Mouse (Mus musculus): ENCODE measurements at regions not wholly inside any gene's neighbourhood (a gene's known extent, or its start where the extent isn't known, plus 50 kb on each side); places are given as distances from the start of the nearest gene placed in this dataset.
"Not testable (repeated sequence)": the region's sequence is repeated elsewhere in the genome, so short reads cannot be mapped to it uniquely, and the experiment has no call there.

DNA sequence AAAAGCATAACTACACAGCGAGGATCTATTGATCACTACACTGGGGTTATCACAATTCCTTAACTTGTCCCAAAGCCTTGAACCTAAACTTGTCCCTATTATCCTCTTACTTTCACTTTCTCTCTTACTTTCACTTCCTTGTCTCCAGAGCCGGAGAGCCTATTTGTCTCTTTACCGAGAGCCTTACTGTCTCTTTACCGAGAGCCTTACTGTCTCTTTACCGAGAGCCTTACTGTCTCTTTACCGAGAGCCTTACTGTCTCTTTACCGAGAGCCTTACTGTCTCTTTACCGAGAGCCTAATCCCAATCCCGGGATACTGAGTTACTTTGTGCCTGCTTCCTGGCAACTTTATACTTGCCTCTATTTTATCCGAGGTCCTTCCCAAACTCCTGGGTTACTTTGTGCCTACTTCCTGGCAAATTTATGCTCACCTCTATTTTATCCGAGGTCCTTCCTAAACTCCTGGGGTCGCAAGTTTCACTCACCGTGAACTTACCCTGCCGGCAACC, 335.3 kb upstream of the Ccng1 start:
- H3K27ac ChIP-seq (replicated peaks); H3K36me3 ChIP-seq (replicated peaks); H3K27me3 ChIP-seq (replicated peaks; ENCODE audit: low read depth, poor library complexity, severe bottlenecking); H3K4me3 ChIP-seq; DNase-seq (ENCODE audit: low spot score); H3K9me3 ChIP-seq; H3K4me1 ChIP-seq: not testable (repeated sequence)
- WGBS, result 96% methylated on average over 12 of the region's 14 CpGs

DNA sequence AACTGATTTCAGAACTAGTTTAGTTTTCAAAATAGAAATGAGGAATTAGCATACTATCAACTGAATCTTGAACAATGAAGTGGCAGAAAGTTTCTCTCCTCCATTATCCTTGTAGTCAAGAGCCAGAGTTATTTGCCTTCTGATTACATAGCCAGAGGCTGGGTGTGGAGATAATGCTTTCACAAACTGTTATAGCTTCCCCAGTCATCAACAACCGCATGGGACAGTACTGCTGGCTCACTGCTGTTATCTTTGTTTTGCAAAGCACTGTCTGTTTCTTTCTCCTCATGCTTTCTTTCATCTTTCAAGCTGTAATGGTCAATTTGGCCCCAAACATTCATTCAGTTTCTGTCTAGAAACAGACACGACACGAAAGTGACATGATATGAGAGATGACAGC, 308.5 kb upstream of the Ccng1 start:
- Histone ChIP-seq H3K4me1 (no peaks in the 10 kb centered on the region), H3K4me3 (no peak overlapping the region), H3K27me3 (replicated peaks; ENCODE audit: low read depth, poor library complexity, severe bottlenecking) (no peaks in the 10 kb centered on the region), H3K9me3 (no peaks in the 10 kb centered on the region), H3K36me3 (replicated peaks) (no peaks in the 10 kb centered on the region), H3K27ac (replicated peaks) (no peak overlapping the region)
- WGBS, result 73% methylated on average over 3 of the region's 3 CpGs
- DNase-seq (ENCODE audit: low spot score), result no peak

DNA sequence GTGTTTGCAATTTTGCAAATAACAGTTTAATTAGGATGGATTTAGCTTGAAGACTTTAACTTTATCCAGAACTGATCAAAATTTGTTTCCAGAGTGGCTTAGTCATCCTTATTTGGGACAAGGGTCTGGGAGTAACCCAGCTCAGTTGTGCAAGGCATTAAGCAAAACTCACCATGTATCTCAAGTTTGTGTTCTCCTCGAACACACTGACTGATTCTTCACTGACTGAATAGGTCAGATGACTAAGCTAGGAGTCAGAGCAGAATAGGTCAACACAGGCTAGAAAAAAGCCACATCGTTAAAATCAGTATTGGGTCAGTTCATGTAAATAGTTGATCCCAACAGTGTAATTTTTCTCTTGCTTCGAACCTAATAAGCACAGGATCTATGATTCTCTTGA, 302.7 kb upstream of the Ccng1 start:
- no peaks in the 10 kb centered on the region for H3K36me3 ChIP-seq (replicated peaks)
- H3K4me3 ChIP-seq, result no peak overlapping the region
- WGBS, result 62% methylated on average over 3 of the region's 3 CpGs
- H3K4me1 ChIP-seq, result no peaks in the 10 kb centered on the region
- no peak overlapping the region for H3K27ac ChIP-seq (replicated peaks)
- DNase-seq (ENCODE audit: low spot score), result no peak
- H3K27me3 ChIP-seq (replicated peaks; ENCODE audit: low read depth, poor library complexity, severe bottlenecking), result no peaks in the 10 kb centered on the region
- H3K9me3 ChIP-seq, result no peaks in the 10 kb centered on the region

DNA sequence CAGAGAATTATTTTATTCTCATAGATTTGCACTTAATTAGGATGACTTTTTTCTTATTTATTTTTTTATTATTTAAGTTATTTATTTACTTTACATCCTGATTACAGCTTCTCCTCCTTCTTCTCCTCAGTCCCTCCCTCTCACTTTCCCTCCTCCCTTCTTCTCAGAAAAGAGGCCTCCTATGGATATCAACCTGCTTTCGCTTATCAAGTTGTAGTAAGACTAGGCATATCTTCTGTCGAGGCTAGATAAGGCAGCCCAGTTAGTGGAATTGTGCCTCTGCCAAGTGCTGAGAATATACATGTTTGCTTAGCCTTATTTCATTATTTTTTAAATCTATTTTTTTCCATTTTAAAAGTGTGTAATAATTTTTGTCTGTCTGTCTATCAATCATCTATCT, 274.9 kb upstream of the Ccng1 start:
- no peak overlapping the region for H3K4me3 ChIP-seq
- WGBS, result 86% methylated on average over 2 of the region's 2 CpGs
- DNase-seq (ENCODE audit: low spot score), result no peak
- H3K4me1 ChIP-seq, result no peaks in the 10 kb centered on the region
- H3K9me3 ChIP-seq, result no peaks in the 10 kb centered on the region
- H3K27ac ChIP-seq (replicated peaks), result no peak overlapping the region
- no peaks in the 10 kb centered on the region for H3K27me3 ChIP-seq (replicated peaks; ENCODE audit: low read depth, poor library complexity, severe bottlenecking)
- no peaks in the 10 kb centered on the region for H3K36me3 ChIP-seq (replicated peaks)

DNA sequence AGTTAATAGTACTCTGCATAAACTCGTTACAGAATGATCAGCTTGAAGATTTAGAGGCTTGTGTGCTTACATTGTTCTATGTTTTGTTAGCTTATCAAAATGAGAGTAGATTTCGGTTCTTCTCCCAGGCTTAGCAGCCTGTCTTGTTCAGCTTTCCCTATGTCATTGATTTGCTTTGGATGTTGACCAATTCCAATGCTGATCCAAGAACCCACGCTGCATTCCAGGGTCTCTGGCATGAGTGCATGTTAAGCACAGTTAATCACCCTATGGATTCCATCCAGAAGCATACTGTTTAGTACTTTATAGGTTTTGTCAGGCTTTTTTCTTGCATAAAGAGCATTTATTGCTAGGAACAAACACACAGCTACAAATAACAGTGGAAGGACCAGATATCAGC, 255.0 kb upstream of the Ccng1 start:
- WGBS, result 85% methylated on average over 3 of the region's 3 CpGs
- H3K9me3 ChIP-seq, result no peaks in the 10 kb centered on the region

DNA sequence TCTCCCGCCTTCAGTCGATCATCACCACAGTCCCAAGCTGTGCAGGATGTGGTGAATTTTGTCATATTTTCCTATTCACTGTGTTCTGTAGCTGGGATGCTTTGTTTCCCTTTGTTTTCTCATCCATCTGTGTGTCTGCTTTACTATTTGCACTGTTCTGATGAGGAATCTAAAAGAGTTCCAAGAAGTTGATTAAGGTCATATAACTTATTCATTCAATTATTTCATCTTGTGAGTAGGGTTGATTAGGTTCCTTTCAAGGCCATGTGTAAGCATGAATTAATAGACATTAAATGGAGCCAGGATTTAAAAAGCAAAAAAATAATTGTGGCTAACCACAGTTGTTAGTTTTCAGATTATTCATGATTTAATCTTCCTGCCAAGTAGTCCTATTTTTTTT, 217.7 kb upstream of the Ccng1 start:
- WGBS, result 92% methylated on average over 2 of the region's 2 CpGs

More for the DNA sequence above, 255.0 kb upstream of the Ccng1 start:
- no peak overlapping the region for H3K4me3 ChIP-seq
- no peaks in the 10 kb centered on the region for H3K27me3 ChIP-seq (replicated peaks; ENCODE audit: low read depth, poor library complexity, severe bottlenecking)
- no peaks in the 10 kb centered on the region for H3K4me1 ChIP-seq
- no peak for DNase-seq (ENCODE audit: low spot score)
- H3K36me3 ChIP-seq (replicated peaks), result no peaks in the 10 kb centered on the region
- no peak overlapping the region for H3K27ac ChIP-seq (replicated peaks)

GRCm38 (mm10) chr11:40927168-40927567, 172.1 kb upstream of the Ccng1 start:
- DNase-seq (ENCODE audit: low spot score), result peak; percentile 66
- Histone ChIP-seq H3K27me3 (replicated peaks; ENCODE audit: low read depth, poor library complexity, severe bottlenecking) (no peaks in the 10 kb centered on the region), H3K27ac (replicated peaks) (no peak overlapping the region), H3K36me3 (replicated peaks) (no peaks in the 10 kb centered on the region), H3K4me1 (no peaks in the 10 kb centered on the region), H3K9me3 (no peaks in the 10 kb centered on the region), H3K4me3 (peak overlapping the region; percentile 44)
- 4% methylated on average over 12 of the region's 12 CpGs for WGBS

More for the DNA sequence above, 217.7 kb upstream of the Ccng1 start:
- no peaks in the 10 kb centered on the region for H3K9me3 ChIP-seq
- H3K36me3 ChIP-seq (replicated peaks), result no peaks in the 10 kb centered on the region
- no peak overlapping the region for H3K27ac ChIP-seq (replicated peaks)
- no peaks in the 10 kb centered on the region for H3K4me1 ChIP-seq
- H3K27me3 ChIP-seq (replicated peaks; ENCODE audit: low read depth, poor library complexity, severe bottlenecking), result no peaks in the 10 kb centered on the region
- H3K4me3 ChIP-seq, result no peak overlapping the region
- no peak for DNase-seq (ENCODE audit: low spot score)

DNA sequence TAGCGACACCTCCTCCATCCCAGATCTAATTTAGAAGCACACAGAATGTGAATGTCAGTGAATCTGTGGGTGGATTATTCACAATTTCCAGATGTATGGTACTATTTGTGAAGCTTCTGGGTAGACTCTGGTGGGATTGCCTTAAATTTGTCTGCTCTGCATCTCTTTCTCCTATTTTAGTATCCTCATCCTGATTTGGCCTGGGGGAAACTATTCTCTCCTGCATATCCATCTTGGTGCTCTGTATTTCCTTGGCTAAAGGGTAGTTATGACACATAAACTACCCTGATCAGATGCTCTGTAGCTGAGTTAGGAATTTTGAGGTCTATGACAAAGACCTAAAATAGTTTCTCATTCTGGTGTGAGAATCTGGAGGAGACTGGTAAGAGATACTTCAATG, 136.4 kb upstream of the Ccng1 start:
- no peak overlapping the region for H3K4me3 ChIP-seq
- H3K36me3 ChIP-seq (replicated peaks), result no peaks in the 10 kb centered on the region
- DNase-seq (ENCODE audit: low spot score), result no peak
- WGBS, result 98% methylated on average over 1 of the region's 1 CpGs
- H3K9me3 ChIP-seq, result no peaks in the 10 kb centered on the region
- H3K4me1 ChIP-seq, result no peaks in the 10 kb centered on the region
- H3K27ac ChIP-seq (replicated peaks), result no peak overlapping the region
- no peaks in the 10 kb centered on the region for H3K27me3 ChIP-seq (replicated peaks; ENCODE audit: low read depth, poor library complexity, severe bottlenecking)

GRCm38 (mm10) chr11:40884509-40884908, 129.4 kb upstream of the Ccng1 start:
- 89% methylated on average over 5 of the region's 5 CpGs for WGBS

DNA sequence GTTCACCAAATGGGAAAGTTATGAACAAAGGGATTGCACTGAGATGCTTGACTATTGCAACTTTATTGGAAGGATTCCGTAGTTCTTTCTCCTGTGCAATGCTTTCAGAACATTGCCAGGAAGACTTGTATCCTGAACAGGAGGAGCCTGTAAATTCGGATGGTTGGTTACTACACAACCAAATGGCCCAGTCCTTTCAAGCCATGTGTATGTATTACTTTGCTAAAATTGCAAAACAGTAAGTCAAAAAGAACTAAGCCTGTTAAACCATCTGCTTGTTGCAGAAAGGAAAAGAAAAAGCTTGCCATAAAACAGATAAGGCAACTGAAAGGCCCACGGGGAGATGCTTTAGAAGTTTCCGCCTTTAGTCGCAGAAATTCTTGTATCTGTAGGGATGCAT, 124.5 kb upstream of the Ccng1 start:
- DNase-seq (ENCODE audit: low spot score), result no peak
- Histone ChIP-seq H3K27ac (replicated peaks) (no peak overlapping the region), H3K27me3 (replicated peaks; ENCODE audit: low read depth, poor library complexity, severe bottlenecking) (no peaks in the 10 kb centered on the region), H3K9me3 (no peaks in the 10 kb centered on the region), H3K4me1 (no peaks in the 10 kb centered on the region), H3K4me3 (no peak overlapping the region), H3K36me3 (replicated peaks) (no peaks in the 10 kb centered on the region)
- WGBS, result 87% methylated on average over 5 of the region's 5 CpGs

More at GRCm38 (mm10) chr11:40884509-40884908, 129.4 kb upstream of the Ccng1 start:
- Histone ChIP-seq H3K4me3 (no peak overlapping the region), H3K4me1 (no peaks in the 10 kb centered on the region), H3K27ac (replicated peaks) (no peak overlapping the region), H3K36me3 (replicated peaks) (no peaks in the 10 kb centered on the region), H3K27me3 (replicated peaks; ENCODE audit: low read depth, poor library complexity, severe bottlenecking) (no peaks in the 10 kb centered on the region), H3K9me3 (no peaks in the 10 kb centered on the region)
- DNase-seq (ENCODE audit: low spot score), result no peak

GRCm38 (mm10) chr11:40873002-40873401, 117.9 kb upstream of the Ccng1 start:
- no peaks in the 10 kb centered on the region for H3K27me3 ChIP-seq (replicated peaks; ENCODE audit: low read depth, poor library complexity, severe bottlenecking)
- no peaks in the 10 kb centered on the region for H3K4me1 ChIP-seq
- no peak overlapping the region for H3K4me3 ChIP-seq
- WGBS, result 86% methylated on average over 2 of the region's 2 CpGs
- H3K27ac ChIP-seq (replicated peaks), result no peak overlapping the region
- no peaks in the 10 kb centered on the region for H3K36me3 ChIP-seq (replicated peaks)
- no peak for DNase-seq (ENCODE audit: low spot score)
- H3K9me3 ChIP-seq, result no peaks in the 10 kb centered on the region

- no peak overlapping the region for H3K4me3 ChIP-seq
- no peaks in the 10 kb centered on the region for H3K4me1 ChIP-seq
- H3K27ac ChIP-seq (replicated peaks), result no peak overlapping the region
- H3K9me3 ChIP-seq, result no peaks in the 10 kb centered on the region
- WGBS, result 31% methylated on average over 2 of the region's 2 CpGs
- H3K27me3 ChIP-seq (replicated peaks; ENCODE audit: low read depth, poor library complexity, severe bottlenecking), result no peaks in the 10 kb centered on the region
- H3K36me3 ChIP-seq (replicated peaks), result no peaks in the 10 kb centered on the region
- DNase-seq (ENCODE audit: low spot score), result peak; percentile 44
These were observed 110.6 kb upstream of the Ccng1 start for GRCm38 (mm10) chr11:40865694-40866093.

- DNase-seq (ENCODE audit: low spot score), result no peak
- Histone ChIP-seq H3K4me1 (no peaks in the 10 kb centered on the region), H3K27ac (replicated peaks) (no peak overlapping the region), H3K4me3 (no peak overlapping the region), H3K36me3 (replicated peaks) (no peaks in the 10 kb centered on the region), H3K9me3 (no peaks in the 10 kb centered on the region), H3K27me3 (replicated peaks; ENCODE audit: low read depth, poor library complexity, severe bottlenecking) (no peaks in the 10 kb centered on the region)
- 94% methylated on average over 1 of the region's 1 CpGs for WGBS
These were observed 96.2 kb upstream of the Ccng1 start for GRCm38 (mm10) chr11:40851361-40851760.

DNA sequence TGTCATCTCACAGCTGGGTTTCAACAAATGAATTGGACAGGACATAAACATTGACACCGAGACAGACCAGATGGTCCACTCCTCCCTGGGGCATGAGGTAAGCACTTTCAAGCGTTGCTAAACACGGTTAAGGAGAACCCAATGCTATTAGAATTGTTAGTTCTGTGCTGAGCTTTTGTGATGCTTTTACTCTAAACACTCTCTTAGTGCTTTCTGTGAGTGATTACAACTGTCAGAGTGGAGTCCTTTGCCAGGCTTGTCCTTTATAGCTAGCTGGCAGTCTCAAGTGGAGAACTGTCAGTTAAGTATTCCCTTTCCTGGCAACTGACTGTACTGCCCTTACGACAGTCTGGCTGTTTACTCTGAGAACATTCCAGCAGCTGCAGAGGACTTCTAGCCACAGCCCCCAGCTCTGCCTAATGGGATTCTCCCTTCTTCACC, 95.6 kb upstream of the Ccng1 start:
- H3K4me1 ChIP-seq, result no peaks in the 10 kb centered on the region
- H3K27me3 ChIP-seq (replicated peaks; ENCODE audit: low read depth, poor library complexity, severe bottlenecking), result no peaks in the 10 kb centered on the region
- H3K27ac ChIP-seq (replicated peaks), result no peak overlapping the region
- WGBS, result 61% methylated on average over 4 of the region's 4 CpGs
- no peaks in the 10 kb centered on the region for H3K9me3 ChIP-seq
- DNase-seq (ENCODE audit: low spot score), result no peak
- no peak overlapping the region for H3K4me3 ChIP-seq
- H3K36me3 ChIP-seq (replicated peaks), result no peaks in the 10 kb centered on the region

Data from embryonic facial prominence, embryonic 10.5 days (tissue).